Mouse (Mus musculus) ES-CJ7 (cell line): Measurements from ENCODE around the gene Rpl27a.

Source experiments
- DNase-seq: peaks from one replicate; pipeline ENCODE4 v3.0.0; 2011; ENCODE audit warnings: low read depth, low spot score

Gene Rpl27a

GRCm38 (mm10) chr7:109524763-109525162 is 5.8 kb downstream of the Rpl27a start:
- no peak for DNase-seq

GRCm38 (mm10) chr7:109525740-109526663 is 7.1 kb downstream of the Rpl27a start:
- no peak for DNase-seq

- no peak for DNase-seq
These were observed 8.6 kb downstream of the Rpl27a start for GRCm38 (mm10) chr7:109527536-109527935.

- DNase-seq = peak; percentile 42
These were observed 9.4 kb downstream of the Rpl27a start for GRCm38 (mm10) chr7:109528356-109528755.

GRCm38 (mm10) chr7:109529741-109530140 is 10.8 kb downstream of the Rpl27a start:
- DNase-seq = no peak

GRCm38 (mm10) chr7:109531501-109531900 is 12.6 kb downstream of the Rpl27a start:
- no peak for DNase-seq

GRCm38 (mm10) chr7:109532691-109533090 is 13.7 kb downstream of the Rpl27a start:
- no peak for DNase-seq

- no peak for DNase-seq
These were observed 14.2 kb downstream of the Rpl27a start for GRCm38 (mm10) chr7:109533129-109533528.

- no peak for DNase-seq
These were observed 14.9 kb downstream of the Rpl27a start for GRCm38 (mm10) chr7:109533888-109534287.

- no peak for DNase-seq
These were observed 16.0 kb downstream of the Rpl27a start for GRCm38 (mm10) chr7:109534921-109535320.

- DNase-seq = no peak
These were observed 17.6 kb downstream of the Rpl27a start for GRCm38 (mm10) chr7:109536451-109536946.

- no peak for DNase-seq
These were observed 22.0 kb downstream of the Rpl27a start for GRCm38 (mm10) chr7:109540902-109541301.

- no peak for DNase-seq
These were observed 22.8 kb downstream of the Rpl27a start for GRCm38 (mm10) chr7:109541609-109542363.

GRCm38 (mm10) chr7:109542364-109542628 is 23.3 kb downstream of the Rpl27a start:
- DNase-seq = no peak

GRCm38 (mm10) chr7:109544792-109545191 is 25.8 kb downstream of the Rpl27a start:
- no peak for DNase-seq

GRCm38 (mm10) chr7:109545255-109545993 is 26.5 kb downstream of the Rpl27a start:
- no peak for DNase-seq

GRCm38 (mm10) chr7:109546186-109546585 is 27.2 kb downstream of the Rpl27a start:
- DNase-seq = no peak

GRCm38 (mm10) chr7:109546726-109547125 is 27.8 kb downstream of the Rpl27a start:
- DNase-seq = no peak

GRCm38 (mm10) chr7:109559536-109559935 is 40.6 kb downstream of the Rpl27a start:
- DNase-seq = no peak

- DNase-seq = no peak
These were observed 42.7 kb downstream of the Rpl27a start for GRCm38 (mm10) chr7:109561466-109562153.

GRCm38 (mm10) chr7:109562154-109562599 is 43.2 kb downstream of the Rpl27a start:
- no peak for DNase-seq
